Mouse (Mus musculus): ENCODE data around the gene Gm42906. TPM values are rescaled to one million over a fixed set of nuclear protein-coding genes. Genes with fewer than 3 reads are reported as not detected.

The Gm42906 gene
- total RNA-seq, 2 experiments from 2014 or later = 1.6 TPM; not detected in 1

DNA sequence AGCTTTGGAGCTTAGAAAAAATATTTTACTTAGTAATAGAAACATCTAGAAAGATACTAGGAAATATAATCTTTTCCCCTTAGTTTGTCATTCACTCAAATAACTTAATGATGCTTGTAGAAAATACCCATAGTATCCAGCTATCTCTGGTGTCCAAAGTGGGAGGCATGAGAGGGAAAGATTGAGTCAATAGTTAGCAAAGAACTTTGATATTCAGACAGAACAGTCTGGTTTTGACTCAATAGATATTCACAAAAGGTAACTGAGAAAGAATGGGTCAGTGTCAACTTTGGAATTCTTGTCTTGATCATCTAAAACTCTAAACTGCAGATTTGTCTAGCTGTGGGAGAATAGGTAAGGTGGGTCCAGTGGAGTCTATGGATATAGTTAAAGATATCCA, 94.3 kb downstream of the Gm42906 start:
- intact Hi-C loops (cut with DNase I) = no loop called here
- DNase-seq (ENCODE audit: low spot score in 2 of 2) = no peak

DNA sequence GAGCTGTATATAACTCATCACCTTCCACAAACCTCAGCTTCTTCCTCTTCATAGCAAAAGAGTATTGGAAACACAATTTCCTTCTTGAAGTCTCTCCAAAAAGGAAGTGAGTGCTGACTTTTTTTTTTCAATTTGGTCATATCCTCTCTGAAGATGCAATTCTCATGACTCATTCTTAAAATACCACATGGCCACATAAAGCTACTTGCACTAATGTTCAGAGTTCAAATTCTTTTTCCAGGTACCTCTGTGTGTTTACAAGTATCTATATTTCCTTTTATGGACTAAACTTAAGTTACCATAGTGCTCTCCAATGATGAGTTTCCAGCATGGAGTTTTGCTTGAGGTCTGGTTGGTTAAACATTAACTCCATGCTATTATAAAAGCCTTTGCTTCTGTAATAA, 94.8 kb downstream of the Gm42906 start:
- intact Hi-C loops (cut with DNase I) = no loop called here
- DNase-seq (ENCODE audit: low spot score in 2 of 2) = no peak

DNA sequence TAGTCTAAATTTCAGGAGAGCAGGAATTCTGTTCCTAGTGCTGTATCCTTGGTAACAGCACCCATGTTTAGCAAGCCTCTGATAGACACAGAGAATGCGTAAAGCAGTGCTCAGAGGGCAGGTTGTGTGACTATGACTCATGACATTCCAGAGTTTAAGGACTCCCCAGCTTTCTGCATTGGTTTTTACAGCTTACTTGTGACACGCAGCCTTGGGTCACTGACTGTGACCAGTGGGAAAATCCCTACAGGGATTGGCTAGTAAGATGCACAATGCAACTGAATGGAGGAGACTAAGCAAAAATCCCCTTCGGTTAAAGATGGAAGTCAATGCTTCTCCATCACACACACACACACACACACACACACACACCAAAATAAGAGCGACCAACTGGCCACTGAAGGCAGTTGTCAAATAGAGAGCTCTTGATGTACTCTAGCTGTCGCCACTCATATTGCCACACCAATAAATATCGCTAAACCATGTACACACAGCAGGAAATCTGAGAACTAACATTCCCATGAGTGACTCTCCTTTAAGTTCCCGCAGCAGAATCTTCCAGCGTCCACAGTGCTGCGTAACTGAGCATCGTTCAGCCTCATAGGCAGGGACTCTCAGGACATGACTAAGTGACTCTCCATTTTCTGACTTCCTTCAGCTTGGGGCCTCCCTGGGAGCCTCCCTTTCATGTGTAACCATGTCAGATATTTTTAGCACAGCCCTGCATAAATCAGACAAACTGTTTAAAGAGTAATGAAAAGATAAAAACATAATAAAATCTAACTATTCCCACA, 112.0 kb downstream of the Gm42906 start:
- DNase-seq (ENCODE audit: low spot score in 2 of 2) = peak; percentile 14 to 48
- intact Hi-C loops (cut with DNase I) = no loop called here

DNA sequence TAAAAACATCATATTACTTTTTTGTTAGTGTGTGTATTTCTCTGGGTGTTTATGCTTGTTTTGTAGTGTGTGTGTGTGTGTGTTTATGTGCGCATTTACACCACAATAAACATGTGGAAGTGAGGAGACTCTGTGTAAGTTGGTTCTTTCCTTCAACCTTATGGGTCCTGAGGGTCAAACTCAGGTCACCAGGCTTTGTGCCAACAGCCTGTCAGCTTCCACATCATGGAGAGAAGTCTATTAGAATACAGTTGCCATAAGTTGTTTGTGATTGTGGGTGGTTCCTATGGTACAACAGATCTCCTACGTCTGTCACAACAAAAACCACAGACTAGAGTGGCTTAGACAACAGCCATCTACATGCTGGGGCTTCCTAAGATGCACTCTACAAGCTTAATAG, 127.7 kb downstream of the Gm42906 start:
- intact Hi-C loops (cut with DNase I) = no loop called here
- DNase-seq (ENCODE audit: low spot score in 2 of 2) = no peak

DNA sequence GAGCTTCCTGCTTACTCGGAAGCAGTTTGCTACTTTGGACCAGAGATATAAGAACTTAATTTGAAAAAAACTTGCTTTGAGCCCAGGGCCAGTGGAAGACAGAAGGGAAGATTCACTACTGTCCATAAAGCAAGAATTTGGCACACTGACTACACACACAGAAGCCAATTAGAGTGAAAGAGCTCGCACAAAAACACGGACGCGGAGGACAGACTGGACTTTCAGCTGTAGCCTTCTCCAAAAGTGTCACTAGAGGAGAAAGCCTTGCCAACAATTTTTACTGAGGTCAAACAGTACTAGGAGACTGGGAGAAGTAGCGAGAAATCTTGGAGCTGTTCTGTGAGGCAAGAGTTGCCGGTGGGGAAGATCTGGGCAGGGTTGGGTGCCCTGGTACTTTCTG, 128.4 kb downstream of the Gm42906 start:
- intact Hi-C loops (cut with DNase I) = no loop called here
- no peak for DNase-seq (ENCODE audit: low spot score in 2 of 2)

DNA sequence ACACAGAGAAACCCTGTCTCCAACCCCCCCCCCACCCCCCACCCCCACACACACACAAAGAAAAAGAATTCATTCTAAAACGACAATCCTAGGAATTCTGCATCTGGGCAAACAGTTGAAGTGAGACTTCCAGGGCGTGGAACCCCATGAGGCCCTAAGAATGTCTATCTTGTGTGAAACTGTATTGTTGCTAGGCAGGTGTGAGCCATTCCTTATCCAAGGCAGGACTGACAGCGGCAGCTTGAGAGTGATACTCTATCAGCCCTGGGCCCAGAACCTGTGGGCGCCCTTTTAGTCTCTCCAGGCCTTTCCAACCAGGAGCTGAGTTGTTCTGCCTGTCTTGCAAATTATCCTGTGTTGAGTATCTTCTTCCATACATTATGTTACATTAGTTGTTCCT, 129.6 kb downstream of the Gm42906 start:
- intact Hi-C loops (cut with DNase I) = no loop called here

DNA sequence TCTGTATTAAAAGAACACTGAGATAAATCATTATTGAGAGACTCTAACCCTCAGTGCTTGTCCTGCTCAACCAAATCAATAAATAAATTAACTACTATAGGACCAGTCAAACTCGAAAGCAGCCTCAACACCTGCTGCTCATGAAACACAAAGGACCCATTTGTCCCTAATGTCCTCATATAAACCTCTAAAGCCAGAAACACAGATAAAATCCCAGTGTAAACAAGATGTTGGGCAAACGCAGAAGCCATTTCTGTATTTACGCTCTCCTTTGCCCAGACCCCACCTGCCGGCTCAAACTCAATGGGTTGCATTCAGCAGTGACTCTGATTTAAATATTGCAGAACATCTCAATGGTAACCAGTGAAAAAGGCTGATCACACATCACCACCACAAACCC, 131.7 kb downstream of the Gm42906 start:
- intact Hi-C loops (cut with DNase I) = no loop called here
- DNase-seq (ENCODE audit: low spot score in 2 of 2) = peak in 1 of 2 experiments; percentile 3

More for the DNA sequence above, 129.6 kb downstream of the Gm42906 start:
- DNase-seq (ENCODE audit: low spot score in 2 of 2) = no peak

DNA sequence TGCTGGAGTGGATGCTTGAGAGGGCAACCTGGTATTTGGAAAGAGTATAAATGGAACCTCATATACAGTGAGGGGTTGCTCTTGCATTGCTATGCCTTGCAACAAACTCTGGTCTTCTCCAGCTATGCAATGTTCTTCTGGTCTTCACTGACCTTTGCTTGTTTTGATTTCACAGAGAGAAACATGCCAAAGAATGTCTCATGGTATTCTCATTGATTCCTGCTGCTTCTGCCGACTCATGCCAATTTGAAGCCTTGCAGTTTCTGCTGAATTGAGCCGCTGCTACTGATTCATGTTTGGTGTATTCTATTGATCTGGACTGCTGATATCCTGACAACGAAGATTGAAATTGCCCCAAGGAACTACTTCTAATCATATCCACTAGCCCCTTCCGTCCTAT, 134.4 kb downstream of the Gm42906 start:
- no peak for DNase-seq (ENCODE audit: low spot score in 2 of 2)
- intact Hi-C loops (cut with DNase I) = no loop called here

DNA sequence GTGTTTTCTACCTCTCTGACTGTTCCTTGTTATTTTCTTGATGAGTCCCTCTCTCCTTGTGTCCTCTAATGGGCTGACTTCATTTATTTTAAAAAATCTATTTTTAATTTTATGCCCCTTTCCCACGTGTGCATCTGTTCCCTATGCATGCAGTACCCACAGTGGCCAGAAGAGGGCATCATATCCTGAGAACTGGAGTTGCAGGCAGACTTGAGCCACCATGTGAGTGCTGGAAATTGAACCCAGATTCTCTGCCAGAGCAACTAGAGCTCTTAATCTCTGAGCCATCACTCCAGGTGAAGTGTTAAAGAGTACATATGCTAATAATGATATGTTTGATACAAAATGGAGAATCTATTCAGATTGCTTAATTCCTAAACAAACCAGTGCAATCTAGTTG, 135.7 kb downstream of the Gm42906 start:
- no peak for DNase-seq (ENCODE audit: low spot score in 2 of 2)
- intact Hi-C loops (cut with DNase I) = no loop called here

DNA sequence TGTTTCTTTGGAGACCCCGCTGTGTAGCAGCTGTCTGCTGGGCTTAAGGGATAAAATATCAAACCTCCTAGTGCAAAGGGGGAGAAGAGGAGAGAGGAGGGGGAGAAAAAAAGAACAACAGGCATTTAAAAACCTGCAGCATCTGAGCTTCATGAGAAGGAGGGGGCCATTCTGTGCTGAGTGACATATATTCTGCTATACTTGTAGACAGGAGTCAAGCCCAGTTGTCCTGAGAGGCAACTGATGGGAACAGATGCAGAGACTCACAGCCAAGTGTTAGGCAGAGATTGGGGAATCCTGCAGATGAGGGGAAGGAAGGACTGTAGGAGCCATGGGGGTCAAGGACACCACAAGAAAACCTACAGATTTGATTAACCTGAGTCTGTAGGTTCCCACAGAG, 141.6 kb downstream of the Gm42906 start:
- DNase-seq (ENCODE audit: low spot score in 2 of 2) = no peak

DNA sequence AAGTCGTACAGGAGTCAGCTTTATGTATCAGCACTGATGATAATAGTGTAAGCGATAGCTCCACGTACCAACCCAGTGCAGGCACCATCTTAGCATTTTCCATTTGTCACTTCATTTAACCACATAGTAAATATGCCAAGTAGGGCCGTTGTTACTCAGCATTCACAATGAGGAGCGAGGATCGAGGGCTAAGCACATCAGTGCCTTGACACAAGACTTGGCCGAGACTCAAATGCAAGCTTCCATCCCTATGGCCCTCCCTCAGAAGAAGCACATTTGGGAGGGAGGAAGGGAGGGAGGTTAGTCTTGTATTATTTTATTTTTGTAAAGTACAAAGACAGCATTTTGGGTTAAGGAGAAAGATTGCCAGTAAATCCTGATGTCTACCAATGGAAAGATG, 148.4 kb downstream of the Gm42906 start:
- intact Hi-C loops (cut with DNase I) = no loop called here
- no peak for DNase-seq (ENCODE audit: low spot score in 2 of 2)

More for the DNA sequence above, 141.6 kb downstream of the Gm42906 start:
- intact Hi-C loops (cut with DNase I) = no loop called here

DNA sequence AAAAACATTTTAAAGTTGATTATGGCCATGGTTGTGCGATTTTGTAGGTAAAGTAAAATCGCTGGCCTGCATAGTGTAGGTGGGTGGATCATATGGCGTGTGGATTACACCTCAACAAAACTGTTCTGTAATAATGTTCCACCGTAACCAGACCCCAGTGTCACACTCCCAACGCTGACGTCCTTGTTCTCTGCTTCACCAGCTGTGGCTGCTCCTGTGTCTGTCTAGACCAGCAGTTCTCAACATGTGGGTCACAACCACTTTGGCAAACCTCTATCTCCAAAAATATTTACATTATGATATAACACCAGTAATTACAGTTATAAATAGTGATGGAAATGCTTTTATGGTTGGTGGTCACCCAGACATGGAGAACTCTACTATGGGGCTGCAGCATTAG, 150.0 kb downstream of the Gm42906 start:
- intact Hi-C loops (cut with DNase I) = no loop called here

DNA sequence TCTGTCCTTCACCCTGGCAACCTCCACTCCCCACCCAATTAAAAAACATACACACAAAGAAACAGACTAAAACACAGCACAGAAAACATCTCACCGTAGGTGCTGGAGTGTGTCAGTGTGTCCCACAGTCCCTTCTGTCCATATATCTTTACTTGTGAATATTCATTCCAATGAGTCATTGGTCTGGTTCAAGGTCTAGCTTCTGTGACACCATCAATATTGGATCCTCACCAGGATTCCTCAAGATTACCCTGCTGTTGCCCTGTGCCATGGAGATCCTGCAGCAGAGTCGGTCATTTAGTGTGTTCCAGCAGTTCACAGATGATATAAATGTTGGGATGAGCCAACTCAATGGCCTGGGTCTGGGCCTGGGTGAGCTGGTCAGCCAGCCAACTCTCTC, 152.0 kb downstream of the Gm42906 start:
- DNase-seq (ENCODE audit: low spot score in 2 of 2) = no peak
- intact Hi-C loops (cut with DNase I) = no loop called here

More for the DNA sequence above, 150.0 kb downstream of the Gm42906 start:
- DNase-seq (ENCODE audit: low spot score in 2 of 2) = no peak

DNA sequence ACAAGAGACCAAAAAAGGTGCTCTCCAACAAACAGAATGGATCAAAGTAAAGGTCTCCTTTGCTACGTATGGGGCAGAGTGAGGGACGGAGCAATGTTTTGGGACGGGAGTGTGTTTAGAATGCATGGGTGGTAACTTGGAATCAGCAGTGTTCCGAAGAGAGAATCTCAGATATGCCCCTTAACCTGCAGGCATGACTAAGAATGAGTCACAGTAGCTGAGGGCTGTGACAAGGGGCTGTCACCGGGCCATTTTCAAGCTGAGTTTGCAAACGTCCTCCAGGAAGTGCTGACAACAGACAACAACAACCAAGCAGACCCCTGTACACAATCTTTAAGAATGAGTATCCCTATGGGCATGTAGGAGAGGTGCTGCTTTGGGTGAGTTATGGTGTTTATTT, 153.7 kb downstream of the Gm42906 start:
- intact Hi-C loops (cut with DNase I) = no loop called here
- DNase-seq (ENCODE audit: low spot score in 2 of 2) = no peak

DNA sequence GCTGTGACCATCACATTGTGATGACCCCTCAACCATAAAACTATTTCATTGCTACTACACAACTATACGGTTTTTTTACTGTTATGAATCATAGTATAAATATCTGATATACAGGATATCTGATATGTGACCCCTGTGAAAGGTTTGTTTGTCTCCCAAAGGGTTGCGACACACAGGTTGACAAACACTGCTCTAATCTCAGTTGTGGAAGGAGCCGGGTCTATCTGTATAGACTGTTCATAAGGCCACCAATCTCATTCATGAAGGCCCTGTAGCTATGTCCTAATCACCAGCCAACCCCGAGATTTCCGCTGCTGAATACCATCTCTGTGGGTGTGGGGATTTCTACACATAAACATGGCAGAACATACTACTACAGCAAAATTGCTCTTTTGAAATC, 157.1 kb downstream of the Gm42906 start:
- intact Hi-C loops (cut with DNase I) = no loop called here
- DNase-seq (ENCODE audit: low spot score in 2 of 2) = no peak

DNA sequence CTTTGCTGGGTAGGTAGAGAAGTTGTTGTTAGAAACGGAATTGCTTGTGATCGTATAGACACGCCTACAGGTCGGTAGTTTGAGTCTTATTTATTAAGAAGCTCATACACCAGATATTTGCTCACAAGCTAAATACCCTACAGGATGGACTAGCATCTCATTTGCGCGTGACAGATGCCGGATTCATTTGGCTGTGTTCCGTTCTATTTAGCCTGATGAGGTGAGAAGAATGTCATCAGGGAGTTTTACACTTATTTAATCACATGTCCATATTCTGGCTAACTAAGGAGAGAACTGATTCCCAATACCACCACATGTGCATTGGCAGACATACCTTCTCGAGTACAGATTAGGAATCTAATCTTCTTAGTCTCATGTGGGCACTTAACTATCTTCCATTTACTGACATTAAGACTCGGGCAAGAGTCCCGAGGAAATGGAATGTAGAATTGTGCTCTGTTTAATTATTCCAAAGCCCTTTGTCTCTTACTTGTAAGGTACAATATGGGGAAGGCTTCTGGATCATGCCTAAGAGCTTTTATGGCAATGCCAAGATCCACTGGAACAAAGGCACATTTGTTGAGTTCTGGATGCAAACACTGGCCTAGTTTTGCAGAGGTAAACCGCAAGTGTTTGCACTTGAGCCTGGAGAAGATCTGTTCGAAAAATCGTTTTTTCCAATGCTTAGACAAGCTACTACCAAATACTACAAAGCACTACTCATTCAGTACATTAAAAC, 160.9 kb downstream of the Gm42906 start:
- intact Hi-C loops (cut with DNase I) = no loop called here
- DNase-seq (ENCODE audit: low spot score in 2 of 2) = no peak

DNA sequence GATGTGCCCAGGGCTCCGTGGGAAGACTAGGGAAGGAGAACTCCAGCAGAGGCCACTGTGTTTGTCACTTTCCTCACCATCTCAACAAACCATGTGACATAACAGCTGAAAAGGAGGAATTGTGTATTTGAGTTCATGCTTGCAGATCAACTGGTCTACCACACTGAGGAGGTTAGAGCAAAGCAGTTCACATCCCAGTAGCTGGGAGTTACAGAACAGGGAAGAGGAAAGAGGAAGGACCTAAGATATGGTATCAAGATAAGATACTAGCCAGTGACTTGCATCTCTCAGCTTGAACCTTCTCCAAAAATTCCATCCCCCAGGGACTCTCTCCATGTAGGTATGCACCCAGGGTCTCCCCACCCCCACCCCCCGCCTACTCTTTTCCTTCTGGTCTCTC, 166.4 kb downstream of the Gm42906 start:
- intact Hi-C loops (cut with DNase I) = no loop called here

DNA sequence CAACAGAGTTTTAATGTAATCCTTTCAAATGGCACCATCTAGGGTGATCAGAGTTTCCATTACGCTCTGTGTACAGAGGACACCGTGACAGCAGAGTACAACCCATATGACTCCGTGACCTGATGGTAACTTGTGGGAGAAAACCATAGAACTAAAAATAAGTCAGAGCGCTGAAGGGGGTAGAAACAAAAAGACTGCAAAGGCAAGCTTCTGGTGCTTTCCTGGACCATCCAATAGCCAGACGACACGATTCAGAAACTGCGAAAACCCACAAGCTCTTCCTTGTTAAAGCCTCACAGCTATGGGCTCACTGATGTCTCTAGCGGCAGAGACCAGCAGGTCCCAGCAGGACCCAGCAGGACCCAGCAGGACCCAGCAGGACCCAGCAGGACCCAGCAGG, 175.8 kb downstream of the Gm42906 start:
- intact Hi-C loops (cut with DNase I) = no loop called here
- DNase-seq (ENCODE audit: low spot score in 2 of 2) = peak in 1 of 2 experiments; percentile 26

More for the DNA sequence above, 166.4 kb downstream of the Gm42906 start:
- no peak for DNase-seq (ENCODE audit: low spot score in 2 of 2)

DNA sequence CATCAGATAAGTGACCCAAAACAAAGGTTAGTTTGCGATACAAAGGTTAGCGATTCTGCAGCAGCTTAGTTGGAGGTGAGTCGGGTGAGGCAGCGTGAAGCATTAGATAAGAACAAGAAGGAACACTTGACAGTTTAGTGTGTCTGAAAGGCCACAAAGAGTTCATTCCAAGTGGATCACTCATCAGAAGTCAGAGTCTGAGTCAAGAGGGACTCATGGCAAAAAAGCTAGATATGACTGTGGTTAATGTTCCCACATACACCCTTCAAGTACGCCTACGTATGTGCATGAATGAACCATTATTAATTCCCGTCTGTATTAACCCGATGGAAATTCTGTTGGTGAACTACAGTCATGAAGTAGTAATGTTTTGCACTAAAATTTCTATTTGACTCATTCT, 176.3 kb downstream of the Gm42906 start:
- intact Hi-C loops (cut with DNase I) = no loop called here
- DNase-seq (ENCODE audit: low spot score in 2 of 2) = no peak

DNA sequence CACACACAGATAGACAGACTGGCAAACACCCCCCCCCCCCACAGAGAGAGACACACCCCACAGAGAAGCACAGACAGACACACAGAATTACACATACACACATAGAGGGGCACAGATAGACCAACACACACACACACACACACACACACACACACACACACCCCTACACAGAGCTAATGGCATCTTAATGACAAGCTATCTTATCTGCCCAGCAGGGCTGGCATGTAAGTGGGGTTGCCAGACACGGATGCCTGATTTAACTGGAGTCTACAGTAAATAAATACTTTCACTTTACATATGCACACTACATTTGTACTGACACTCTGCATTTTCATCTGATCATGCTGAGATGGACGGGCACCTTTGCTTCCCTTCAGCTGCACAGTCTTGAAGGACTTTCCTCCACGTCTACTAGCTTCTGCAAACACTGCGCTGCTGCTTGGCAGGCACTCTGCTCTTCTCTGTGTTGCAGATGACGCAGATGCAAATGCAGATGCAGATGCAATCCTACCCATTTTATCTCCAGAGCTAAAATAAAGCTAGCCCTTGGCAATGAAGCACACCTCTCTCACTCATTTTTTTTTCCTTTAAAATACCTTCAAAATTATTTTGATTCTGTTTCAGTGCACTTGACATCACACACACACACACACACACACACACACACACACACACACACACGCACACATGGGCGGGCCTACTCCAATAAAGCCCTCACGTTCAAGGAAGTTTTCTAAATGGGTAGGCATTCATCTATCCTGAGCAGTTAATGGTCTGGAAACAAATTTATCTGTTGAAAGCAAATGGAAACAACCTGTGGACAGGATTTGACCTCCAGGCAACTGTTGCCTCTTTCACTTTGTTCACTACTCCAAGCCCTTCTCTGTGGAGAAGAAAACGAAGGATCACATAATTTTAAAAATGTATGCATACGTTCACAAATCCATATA, 179.0 kb downstream of the Gm42906 start:
- intact Hi-C loops (cut with DNase I) = no loop called here
- DNase-seq (ENCODE audit: low spot score in 2 of 2) = no peak

Data from left cerebral cortex, postnatal 14 days (tissue).